Mouse (Mus musculus) liver, postnatal 0 days (tissue): ENCODE data around the gene Carnmt1. TPM values are rescaled to one million over a fixed set of nuclear protein-coding genes. Genes with fewer than 3 reads are reported as not detected.

ENCODE experiments used
- ATAC-seq: fragments of 200-750 bp; cut with Nextera tagmentation; 2 replicates; pipeline ENCODE4 v1.8.0; 2017; ENCODE audit warnings: mild to moderate bottlenecking, moderate library complexity
- DNase-seq: peaks from one replicate; pipeline ENCODE4 v3.0.0-alpha.2; 2016
- H3K27ac ChIP-seq: fragments of 300-500 bp; sonication (generic); 2 replicates; pipeline ENCODE4 v1.5.1; 2014; ENCODE audit warnings: antibody characterized with exemption, moderate library complexity, mild to moderate bottlenecking, low read depth
- H3K27me3 ChIP-seq: fragments of 300-500 bp; sonication (generic); 2 replicates; pipeline ENCODE4 v1.6.1; 2014; ENCODE audit warnings: low read length, control low read depth, mixed read lengths; ENCODE audit not compliant: insufficient read depth
- H3K36me3 ChIP-seq: fragments of 300-500 bp; sonication (generic); replicated peaks from 2 replicates; pipeline ENCODE4 v1.6.1; 2014; ENCODE audit warnings: mild to moderate bottlenecking, control low read depth, low read length, moderate library complexity, mixed read lengths; ENCODE audit not compliant: insufficient read depth
- H3K4me1 ChIP-seq: fragments of 300-500 bp; sonication (generic); 2 replicates; pipeline ENCODE4 v1.6.1; 2014; ENCODE audit warnings: antibody characterized with exemption, mild to moderate bottlenecking, control low read depth; ENCODE audit not compliant: insufficient read depth
- H3K4me2 ChIP-seq: fragments of 300-500 bp; sonication (generic); 2 replicates; pipeline ENCODE4 v1.6.1; 2014; ENCODE audit warnings: low read depth, mild to moderate bottlenecking, low read length, moderate library complexity, mixed read lengths
- H3K4me3 ChIP-seq: fragments of 300-500 bp; sonication (generic); 2 replicates; pipeline ENCODE4 v1.5.1; 2014; ENCODE audit warnings: low read depth, low read length
- H3K9ac ChIP-seq: fragments of 300-500 bp; sonication (generic); replicated peaks from 2 replicates; pipeline ENCODE4 v1.6.1; 2014; ENCODE audit warnings: mild to moderate bottlenecking, moderate library complexity
- H3K9me3 ChIP-seq: fragments of 300-500 bp; sonication (generic); 2 replicates; pipeline ENCODE4 v1.6.1; 2016; ENCODE audit warnings: mild to moderate bottlenecking, control low read depth, low read length, mixed read lengths
- CTCF ChIP-seq: sonication (generic); IDR thresholded peaks from 2 replicates; pipeline ENCODE4 v1.5.1; 2016; ENCODE audit warnings: antibody characterized with exemption, low read depth
- EP300 ChIP-seq: IDR thresholded peaks from 2 replicates; pipeline ENCODE4 v1.6.1; 2016; ENCODE audit warnings: antibody characterized with exemption, low read depth, mild to moderate bottlenecking
- WGBS: fragments of 180-500 bp; shearing (Covaris S2); extraction: QIAGEN DNeasy Blood & Tissue Kit; methylation state at CpG from one replicate; pipeline ENCODE4 v1.1.7; 2014; ENCODE audit not compliant: insufficient replicate concordance; 5-methylcytosine and 5-hydroxymethylcytosine counted together
- polyA plus RNA-seq: library from polyadenylated mRNA; unstranded; fragments of >200 nt; fragmentation: Nextera tagmentation; extraction: Ambion mirVana; gene quantifications from 2 replicates; pipeline ENCODE4 v1.2.1, GENCODE M21; 2015

Carnmt1 gene
- polyA plus RNA-seq, 1 experiment from 2014 or later = 13.2 TPM

- peak; percentile 91 for ATAC-seq
- TF ChIP-seq EP300 (peak; percentile 31; the same call in 1 of the 2 replicates), CTCF (no peak)
- no peak overlapping the region for H3K9ac ChIP-seq
- H3K36me3 ChIP-seq = peaks cover 5% of the 10 kb centered on the region; the same call in 1 of the 2 replicates
- peak overlapping the region; percentile 70; the same call in 1 of the 2 replicates for H3K27ac ChIP-seq
- no peak overlapping the region for H3K4me3 ChIP-seq
- H3K27me3 ChIP-seq = no peaks in the 10 kb centered on the region
- H3K4me1 ChIP-seq = 0 out of 2 replicates have a peak, but pooled peaks cover 3% of the 10 kb centered on the region
- no peaks in the 10 kb centered on the region for H3K9me3 ChIP-seq
- peak overlapping the region; percentile 39 for H3K4me2 ChIP-seq
- DNase-seq = peak; percentile 36
- 44% methylated on average over 6 of the region's 6 CpGs for WGBS
These were observed 26.5 kb upstream of the Carnmt1 start for GRCm38 (mm10) chr19:18644084-18644483.

- no peak for DNase-seq
- peak overlapping the region; percentile 67 for H3K27ac ChIP-seq
- H3K4me3 ChIP-seq = no peak overlapping the region
- peak; percentile 18; the same call in 1 of the 2 replicates for ATAC-seq
- no peaks in the 10 kb centered on the region for H3K27me3 ChIP-seq
- H3K9me3 ChIP-seq = no peaks in the 10 kb centered on the region
- peaks cover 5% of the 10 kb centered on the region; the same call in 1 of the 2 replicates for H3K36me3 ChIP-seq
- WGBS = 40% methylated on average over 3 of the region's 3 CpGs
- no peak overlapping the region for H3K4me2 ChIP-seq
- H3K4me1 ChIP-seq = 0 out of 2 replicates have a peak, but pooled peaks cover 3% of the 10 kb centered on the region
- TF ChIP-seq CTCF (no peak), EP300 (no peak)
- H3K9ac ChIP-seq = no peak overlapping the region
These were observed 24.2 kb upstream of the Carnmt1 start for GRCm38 (mm10) chr19:18646397-18646796.

- H3K4me3 ChIP-seq = no peak overlapping the region
- H3K9me3 ChIP-seq = no peaks in the 10 kb centered on the region
- H3K27ac ChIP-seq = peak overlapping the region; percentile 67
- DNase-seq (no peak), ATAC-seq (peak; percentile 71)
- 21% methylated on average over 5 of the region's 5 CpGs for WGBS
- H3K36me3 ChIP-seq = peaks cover 5% of the 10 kb centered on the region; the same call in 1 of the 2 replicates
- TF ChIP-seq EP300 = 0 out of 2 replicates have a peak, but pooled peaks have one; percentile 35
- no peak for TF ChIP-seq CTCF
- no peak overlapping the region for H3K4me2 ChIP-seq
- H3K4me1 ChIP-seq = 0 out of 2 replicates have a peak, but pooled peaks cover 3% of the 10 kb centered on the region
- H3K9ac ChIP-seq = no peak overlapping the region
- H3K27me3 ChIP-seq = no peaks in the 10 kb centered on the region
These were observed 23.6 kb upstream of the Carnmt1 start for GRCm38 (mm10) chr19:18646853-18647420.

GRCm38 (mm10) chr19:18647775-18648557 is 22.6 kb upstream of the Carnmt1 start:
- 76% methylated on average over 9 of the region's 9 CpGs for WGBS
- no peak overlapping the region for H3K4me2 ChIP-seq
- H3K36me3 ChIP-seq = peaks cover 3% of the 10 kb centered on the region; the same call in 1 of the 2 replicates
- H3K9ac ChIP-seq = no peak overlapping the region
- no peak overlapping the region for H3K27ac ChIP-seq
- TF ChIP-seq CTCF (no peak), EP300 (no peak)
- H3K9me3 ChIP-seq = no peaks in the 10 kb centered on the region
- 0 out of 2 replicates have a peak, but pooled peaks cover 3% of the 10 kb centered on the region for H3K4me1 ChIP-seq
- DNase-seq (no peak), ATAC-seq (no peak)
- H3K4me3 ChIP-seq = no peak overlapping the region
- no peaks in the 10 kb centered on the region for H3K27me3 ChIP-seq

- peaks cover 3% of the 10 kb centered on the region; the same call in 1 of the 2 replicates for H3K36me3 ChIP-seq
- no peaks in the 10 kb centered on the region for H3K9me3 ChIP-seq
- TF ChIP-seq EP300 (no peak), CTCF (no peak)
- 0 out of 2 replicates have a peak, but pooled peaks cover 3% of the 10 kb centered on the region for H3K4me1 ChIP-seq
- ATAC-seq (no peak), DNase-seq (no peak)
- H3K27me3 ChIP-seq = no peaks in the 10 kb centered on the region
- WGBS = 86% methylated on average over 6 of the region's 6 CpGs
- H3K4me3 ChIP-seq = no peak overlapping the region
- H3K9ac ChIP-seq = no peak overlapping the region
- no peak overlapping the region for H3K4me2 ChIP-seq
- H3K27ac ChIP-seq = no peak overlapping the region
These were observed 22.0 kb upstream of the Carnmt1 start for GRCm38 (mm10) chr19:18648558-18648945.

- Histone ChIP-seq H3K36me3 (peaks cover 3% of the 10 kb centered on the region; the same call in 1 of the 2 replicates), H3K9ac (no peak overlapping the region), H3K4me3 (no peak overlapping the region), H3K4me1 (peaks cover 6% of the 10 kb centered on the region; the same call in 1 of the 2 replicates), H3K27ac (0 out of 2 replicates have a peak overlapping the region, but pooled peaks have one; percentile 31), H3K9me3 (no peaks in the 10 kb centered on the region), H3K27me3 (no peaks in the 10 kb centered on the region), H3K4me2 (no peak overlapping the region)
- TF ChIP-seq CTCF = no peak
- TF ChIP-seq EP300 = no peak
- DNase-seq (no peak), ATAC-seq (no peak)
- 49% methylated on average over 4 of the region's 4 CpGs for WGBS
These were observed 20.6 kb upstream of the Carnmt1 start for GRCm38 (mm10) chr19:18649955-18650354.
